Mouse (Mus musculus): ENCODE results near the gene Aip.

The Aip gene

GRCm38 (mm10) chr19:4152445-4153231 lies 27.0 kb upstream of the Aip start:
- DNase-seq (ENCODE audit: low spot score in 2 of 2): no peak

- no peak for DNase-seq (ENCODE audit: low spot score in 2 of 2)
These were observed 26.2 kb upstream of the Aip start for GRCm38 (mm10) chr19:4151898-4152297.

- no peak for DNase-seq (ENCODE audit: low spot score in 2 of 2)
These were observed 25.8 kb upstream of the Aip start for GRCm38 (mm10) chr19:4151488-4151860.

GRCm38 (mm10) chr19:4150567-4151487 lies 25.2 kb upstream of the Aip start:
- DNase-seq (ENCODE audit: low spot score in 2 of 2): no peak

GRCm38 (mm10) chr19:4149764-4150461 lies 24.3 kb upstream of the Aip start:
- DNase-seq (ENCODE audit: low spot score in 2 of 2): no peak

GRCm38 (mm10) chr19:4149283-4149682 lies 23.6 kb upstream of the Aip start:
- no peak for DNase-seq (ENCODE audit: low spot score in 2 of 2)

- DNase-seq (ENCODE audit: low spot score in 2 of 2): no peak
These were observed 23.2 kb upstream of the Aip start for GRCm38 (mm10) chr19:4148819-4149218.

GRCm38 (mm10) chr19:4148491-4148806 lies 22.8 kb upstream of the Aip start, which contains the start of gene Coro1b:
Coro1b (plus strand) TSS chr19:4148619.
- DNase-seq (ENCODE audit: low spot score in 2 of 2): peak; percentile 94 to 98

GRCm38 (mm10) chr19:4147782-4148490 lies 22.3 kb upstream of the Aip start:
- no peak for DNase-seq (ENCODE audit: low spot score in 2 of 2)

- DNase-seq (ENCODE audit: low spot score in 2 of 2): no peak
These were observed 21.4 kb upstream of the Aip start for GRCm38 (mm10) chr19:4147022-4147405.

- DNase-seq (ENCODE audit: low spot score in 2 of 2): no peak
These were observed 20.8 kb upstream of the Aip start for GRCm38 (mm10) chr19:4146366-4147021.

- DNase-seq (ENCODE audit: low spot score in 2 of 2): no peak
These were observed 20.3 kb upstream of the Aip start for GRCm38 (mm10) chr19:4145936-4146335.

GRCm38 (mm10) chr19:4144550-4145498 lies 19.2 kb upstream of the Aip start:
- peak in 1 of 2 experiments; percentile 48 for DNase-seq (ENCODE audit: low spot score in 2 of 2)

- DNase-seq (ENCODE audit: low spot score in 2 of 2): no peak
These were observed 18.2 kb upstream of the Aip start, which contains the start of gene Cabp4 for GRCm38 (mm10) chr19:4143759-4144268. Cabp4 (minus strand) TSS chr19:4144033.

GRCm38 (mm10) chr19:4142416-4143173 lies 16.9 kb upstream of the Aip start:
- DNase-seq (ENCODE audit: low spot score in 2 of 2): no peak

GRCm38 (mm10) chr19:4140147-4140546 lies 14.5 kb upstream of the Aip start:
- no peak for DNase-seq (ENCODE audit: low spot score in 2 of 2)

GRCm38 (mm10) chr19:4139446-4139845 lies 13.8 kb upstream of the Aip start, which contains the start of gene Gpr152:
Gpr152 (plus strand) TSS chr19:4139787.
- no peak for DNase-seq (ENCODE audit: low spot score in 2 of 2)

GRCm38 (mm10) chr19:4137913-4138312 lies 12.3 kb upstream of the Aip start:
- no peak for DNase-seq (ENCODE audit: low spot score in 2 of 2)

- DNase-seq (ENCODE audit: low spot score in 2 of 2): no peak
These were observed 10.8 kb upstream of the Aip start for GRCm38 (mm10) chr19:4136463-4136862.

All from spleen, postnatal 4 days (tissue).